Mouse (Mus musculus) gonadal fat pad, adult 2 months (tissue): ENCODE data around the gene Lhfpl5. TPM values are rescaled to one million over a fixed set of nuclear protein-coding genes. Genes with fewer than 3 reads are reported as not detected.

ENCODE experiments used
- DNase-seq: peaks from one replicate; pipeline ENCODE4 v3.0.0-alpha.2; 2012; ENCODE audit warnings: low read depth
- polyA plus RNA-seq: library from polyadenylated mRNA; depleted of rRNA; stranded (reverse); fragments of >200 nt; gene quantifications from 2 replicates; pipeline ENCODE4 v1.2.3, GENCODE M21; 2012; rRNA removed

The Lhfpl5 gene
- polyA plus RNA-seq, 1 experiment: not detected

- no peak for DNase-seq
Observed at GRCm38 (mm10) chr17:28626937-28627336, 51.5 kb downstream of the Lhfpl5 start.

GRCm38 (mm10) chr17:28628248-28629124 is 53.0 kb downstream of the Lhfpl5 start:
- no peak for DNase-seq

- no peak for DNase-seq
Observed at GRCm38 (mm10) chr17:28629125-28629524, 53.7 kb downstream of the Lhfpl5 start.

Other genes starting within 250 kb of the Lhfpl5 start
- 1,759 and 1,778 TPM in 2 replicates for gene Rpl10a, start 247.2 kb upstream of the Lhfpl5 start, polyA plus RNA-seq
- 18.8 and 21.1 TPM in 2 replicates for gene Tead3, start 224.8 kb upstream of the Lhfpl5 start, polyA plus RNA-seq
- gene Tulp1, start 210.4 kb upstream of the Lhfpl5 start, polyA plus RNA-seq: 1.3 and 1.7 TPM in 2 replicates
- 133 and 182 TPM in 2 replicates for gene Fkbp5, start 58.1 kb upstream of the Lhfpl5 start, polyA plus RNA-seq
- 2.2 and 2.4 TPM in 2 replicates for gene Armc12, start 44.8 kb upstream of the Lhfpl5 start, polyA plus RNA-seq
- gene Clpsl2, start 26.2 kb upstream of the Lhfpl5 start, polyA plus RNA-seq: 1,738 and 2,096 TPM in 2 replicates
- gene Clps, start 14.9 kb upstream of the Lhfpl5 start, polyA plus RNA-seq: 1.7 and 8.1 TPM in 2 replicates
- 20.4 and 22.5 TPM in 2 replicates for gene Srpk1, start 47.1 kb downstream of the Lhfpl5 start, polyA plus RNA-seq
- 2.3 and 3.0 TPM in 2 replicates for gene Slc26a8, start 114.6 kb downstream of the Lhfpl5 start, polyA plus RNA-seq
- gene Mapk14, start 115.7 kb downstream of the Lhfpl5 start, polyA plus RNA-seq: 72.3 and 73.3 TPM in 2 replicates
- 0.50 and 0.57 TPM in 2 replicates for gene AC170998.1, start 150.4 kb downstream of the Lhfpl5 start, polyA plus RNA-seq
- gene Mapk13, start 193.7 kb downstream of the Lhfpl5 start, polyA plus RNA-seq: 24.3 and 30.1 TPM in 2 replicates
- 33.6 and 35.5 TPM in 2 replicates for gene Brpf3, start 225.4 kb downstream of the Lhfpl5 start, polyA plus RNA-seq